Mouse (Mus musculus) intestine, postnatal 0 days (tissue): ENCODE data around the gene Sae1. TPM values are rescaled to one million over a fixed set of nuclear protein-coding genes. Genes with fewer than 3 reads are reported as not detected.
"Not testable (repeated sequence)": the region's sequence is repeated elsewhere in the genome, so short reads cannot be mapped to it uniquely, and the experiment has no call there.

Source experiments
- ATAC-seq: fragments of 200-750 bp; cut with Nextera tagmentation; 2 replicates; pipeline ENCODE4 v1.8.0; 2017; ENCODE audit warnings: mild to moderate bottlenecking, moderate TSS enrichment, moderate library complexity
- H3K27ac ChIP-seq: fragments of 300-500 bp; sonication (generic); 2 replicates; pipeline ENCODE4 v1.5.1; 2014; ENCODE audit warnings: mild to moderate bottlenecking, low read depth, low read length, moderate library complexity
- H3K27me3 ChIP-seq: fragments of 300-500 bp; sonication (generic); replicated peaks from 2 replicates; pipeline ENCODE4 v1.6.1; 2014; ENCODE audit warnings: low read length, mixed read lengths; ENCODE audit not compliant: control insufficient read depth, insufficient read depth
- H3K36me3 ChIP-seq: fragments of 300-500 bp; sonication (generic); 2 replicates; pipeline ENCODE4 v1.6.1; 2014; ENCODE audit warnings: mild to moderate bottlenecking, moderate library complexity; ENCODE audit not compliant: control insufficient read depth, insufficient read depth
- H3K4me1 ChIP-seq: fragments of 300-500 bp; sonication (generic); replicated peaks from 2 replicates; pipeline ENCODE4 v1.6.1; 2014; ENCODE audit warnings: antibody characterized with exemption, low read length, mixed read lengths; ENCODE audit not compliant: control insufficient read depth, insufficient read depth
- H3K4me2 ChIP-seq: fragments of 300-500 bp; sonication (generic); replicated peaks from 2 replicates; pipeline ENCODE4 v1.6.1; 2014; ENCODE audit warnings: low read depth, mild to moderate bottlenecking, moderate library complexity
- H3K4me3 ChIP-seq: fragments of 300-500 bp; sonication (generic); 2 replicates; pipeline ENCODE4 v1.5.1; 2014; ENCODE audit warnings: low read depth, low read length
- H3K9ac ChIP-seq: fragments of 300-500 bp; sonication (generic); 2 replicates; pipeline ENCODE4 v1.6.1; 2014; ENCODE audit warnings: mild to moderate bottlenecking, low read depth, low read length
- H3K9me3 ChIP-seq: fragments of 300-500 bp; sonication (generic); 2 replicates; pipeline ENCODE4 v1.6.1; 2016; ENCODE audit warnings: mixed run types; ENCODE audit not compliant: control insufficient read depth
- CTCF ChIP-seq: sonication (generic); IDR thresholded peaks from 2 replicates; pipeline ENCODE4 v1.5.1; 2016; ENCODE audit warnings: low read depth, mild to moderate bottlenecking, control low read depth, antibody characterized with exemption, moderate library complexity
- WGBS: fragments of 180-500 bp; shearing (Covaris S2); extraction: QIAGEN DNeasy Blood & Tissue Kit; methylation state at CpG from one replicate; pipeline ENCODE4 v1.1.7; 2014; 5-methylcytosine and 5-hydroxymethylcytosine counted together
- polyA plus RNA-seq: library from polyadenylated mRNA; unstranded; fragments of >200 nt; fragmentation: Nextera tagmentation; extraction: Ambion mirVana; gene quantifications from 2 replicates; pipeline ENCODE4 v1.2.1, GENCODE M21; 2015

The Sae1 gene
- polyA plus RNA-seq, 1 experiment from 2014 or later = 91.5 TPM

GRCm38 (mm10) chr7:16310020-16310520, 77.5 kb downstream of the Sae1 start:
- ATAC-seq = peak; percentile 20; the same call in 1 of the 2 replicates
- no peaks in the 10 kb centered on the region for H3K9me3 ChIP-seq
- peak; percentile 84 for TF ChIP-seq CTCF
- H3K27me3 ChIP-seq = no peaks in the 10 kb centered on the region
- peak overlapping the region; percentile 73 for H3K4me3 ChIP-seq
- H3K4me2 ChIP-seq = peak overlapping the region; percentile 94
- H3K9ac ChIP-seq = peak overlapping the region; percentile 52
- H3K4me1 ChIP-seq = peaks cover 4% of the 10 kb centered on the region; the same call in 1 of the 2 replicates
- H3K36me3 ChIP-seq = no peaks in the 10 kb centered on the region
- WGBS = 0% methylated on average over 30 of the region's 56 CpGs
- peak overlapping the region; percentile 73 for H3K27ac ChIP-seq

- H3K9ac ChIP-seq = peak overlapping the region; percentile 52
- TF ChIP-seq CTCF = 0 out of 2 replicates have a peak, but pooled peaks have one; percentile 7
- H3K4me1 ChIP-seq = peaks cover 4% of the 10 kb centered on the region; the same call in 1 of the 2 replicates
- H3K4me3 ChIP-seq = peak overlapping the region; percentile 73
- H3K9me3 ChIP-seq = no peaks in the 10 kb centered on the region
- no peaks in the 10 kb centered on the region for H3K27me3 ChIP-seq
- peak; percentile 34 for ATAC-seq
- under 1% methylated on average over 54 of the region's 61 CpGs for WGBS
- no peaks in the 10 kb centered on the region for H3K36me3 ChIP-seq
- peak overlapping the region; percentile 94 for H3K4me2 ChIP-seq
- peak overlapping the region; percentile 73 for H3K27ac ChIP-seq
Observed at GRCm38 (mm10) chr7:16309318-16310019, 78.1 kb downstream of the Sae1 start.

GRCm38 (mm10) chr7:16308555-16309317, 78.9 kb downstream of the Sae1 start:
- H3K27me3 ChIP-seq = no peaks in the 10 kb centered on the region
- no peak for TF ChIP-seq CTCF
- peak overlapping the region; percentile 73 for H3K4me3 ChIP-seq
- WGBS = 42% methylated on average over 16 of the region's 16 CpGs
- H3K36me3 ChIP-seq = no peaks in the 10 kb centered on the region
- H3K9ac ChIP-seq = no peak overlapping the region; the same call in 1 of the 2 replicates
- H3K4me1 ChIP-seq = peaks cover 4% of the 10 kb centered on the region; the same call in 1 of the 2 replicates
- H3K27ac ChIP-seq = no peak overlapping the region
- peak overlapping the region; percentile 94 for H3K4me2 ChIP-seq
- no peak for ATAC-seq
- H3K9me3 ChIP-seq = no peaks in the 10 kb centered on the region

- WGBS = 27% methylated on average over 1 of the region's 1 CpGs
- H3K36me3 ChIP-seq, ATAC-seq, H3K9me3 ChIP-seq, H3K27ac ChIP-seq, H3K27me3 ChIP-seq, H3K4me1 ChIP-seq: not testable (repeated sequence)
- H3K4me2 ChIP-seq = peak within 1 kb of the TSS; percentile 94
- H3K4me3 ChIP-seq = peak within 1 kb of the TSS; percentile 73
- peak within 1 kb of the TSS; percentile 52 for H3K9ac ChIP-seq
Observed at GRCm38 (mm10) chr7:16308093-16308492, 79.5 kb downstream of the Sae1 start, which contains the start of gene Bbc3. Bbc3 (plus strand) TSS chr7:16308393.

- not testable (repeated sequence) for H3K9me3 ChIP-seq, H3K4me3 ChIP-seq, H3K36me3 ChIP-seq, H3K27me3 ChIP-seq, H3K27ac ChIP-seq, H3K4me1 ChIP-seq, H3K4me2 ChIP-seq, ATAC-seq, H3K9ac ChIP-seq
- WGBS = 79% methylated on average over 6 of the region's 6 CpGs
Observed at GRCm38 (mm10) chr7:16307141-16307540, 80.5 kb downstream of the Sae1 start.

GRCm38 (mm10) chr7:16299419-16300035, 88.1 kb downstream of the Sae1 start:
- H3K4me1 ChIP-seq = no peaks in the 10 kb centered on the region
- no peak overlapping the region for H3K9ac ChIP-seq
- H3K36me3 ChIP-seq = no peaks in the 10 kb centered on the region
- peak overlapping the region; percentile 55 for H3K4me2 ChIP-seq
- no peaks in the 10 kb centered on the region for H3K9me3 ChIP-seq
- H3K27me3 ChIP-seq = 0 out of 2 replicates have a peak, but pooled peaks cover 4% of the 10 kb centered on the region
- peak; percentile 26 for ATAC-seq
- 2% methylated on average over 52 of the region's 52 CpGs for WGBS
- no peak for TF ChIP-seq CTCF
- H3K27ac ChIP-seq = no peak overlapping the region
- H3K4me3 ChIP-seq = peak overlapping the region; percentile 34
